Mouse (Mus musculus): ENCODE results near the gene Gm44965.

- TF ChIP-seq CTCF (IDR thresholded peaks at IDR 0.05; ENCODE audit: borderline replicate concordance, insufficient read depth, low read depth, low read length) (no peak), POLR2A (IDR thresholded peaks at IDR 0.05; ENCODE audit: borderline replicate concordance, insufficient read depth, low read length) (no peak)
Observed at GRCm38 (mm10) chr6:48578736-48579135, 15.0 kb upstream of the Gm44965 start.

All from cerebellum, adult 2 months (tissue).